Mouse (Mus musculus): ENCODE measurements around the gene Lin7b.

GRCm38 (mm10) chr7:45374620-45375019 is 4.2 kb upstream of the Lin7b start:
- TF ChIP-seq CTCF (IDR thresholded peaks at IDR 0.05; ENCODE audit: borderline replicate concordance, insufficient read depth, low read depth, low read length) = no peak
- no peak for TF ChIP-seq POLR2A (IDR thresholded peaks at IDR 0.05; ENCODE audit: borderline replicate concordance, insufficient read depth, low read length)
